Mouse (Mus musculus) intestine, embryonic 14.5 days (tissue): Measurements from ENCODE around the gene Ttc25. TPM values are rescaled to one million over a fixed set of nuclear protein-coding genes. Genes with fewer than 3 reads are reported as not detected.
"Not testable (repeated sequence)": the region's sequence is repeated elsewhere in the genome, so short reads cannot be mapped to it uniquely, and the experiment has no call there.

Experiments
- ATAC-seq: fragments of 200-750 bp; cut with Nextera tagmentation; replicated peaks from 2 replicates; pipeline ENCODE4 v1.8.0; 2017; ENCODE audit warnings: low read depth, moderate number of reproducible peaks, moderate TSS enrichment, moderate library complexity; ENCODE audit not compliant: low FRiP score, low TSS enrichment
- DNase-seq: peaks from one replicate; pipeline ENCODE4 v3.0.0-alpha.2; 2018; ENCODE audit warnings: low spot score
- H3K27ac ChIP-seq: fragments of 300-500 bp; sonication (generic); 2 replicates; pipeline ENCODE4 v1.5.1; 2014; ENCODE audit warnings: low read depth, mild to moderate bottlenecking, control low read depth
- H3K27me3 ChIP-seq: fragments of 300-500 bp; sonication (generic); replicated peaks from 2 replicates; pipeline ENCODE4 v1.6.1; 2014; ENCODE audit warnings: low read length, control low read depth; ENCODE audit not compliant: control insufficient read depth, insufficient read depth
- H3K36me3 ChIP-seq: fragments of 300-500 bp; sonication (generic); 2 replicates; pipeline ENCODE4 v1.6.1; 2014; ENCODE audit warnings: low read length, control low read depth; ENCODE audit not compliant: control insufficient read depth, insufficient read depth
- H3K4me1 ChIP-seq: fragments of 300-500 bp; sonication (generic); replicated peaks from 2 replicates; pipeline ENCODE4 v1.6.1; 2014; ENCODE audit warnings: low read length, control low read depth, mixed read lengths; ENCODE audit not compliant: control insufficient read depth, insufficient read depth
- H3K4me2 ChIP-seq: fragments of 300-500 bp; sonication (generic); 2 replicates; pipeline ENCODE4 v1.6.1; 2014; ENCODE audit warnings: low read length
- H3K4me3 ChIP-seq: fragments of 300-500 bp; sonication (generic); 2 replicates; pipeline ENCODE4 v1.5.1; 2014; ENCODE audit warnings: low read depth, low read length, control low read depth, mixed read lengths
- H3K9ac ChIP-seq: fragments of 300-500 bp; sonication (generic); 2 replicates; pipeline ENCODE4 v1.6.1; 2014; ENCODE audit warnings: mild to moderate bottlenecking, low read length
- H3K9me3 ChIP-seq: fragments of 300-500 bp; sonication (generic); 2 replicates; pipeline ENCODE4 v1.6.1; 2016; ENCODE audit warnings: low read length, control low read depth; ENCODE audit not compliant: control insufficient read depth
- WGBS: fragments of 180-500 bp; shearing (Covaris S2); extraction: QIAGEN DNeasy Blood & Tissue Kit; methylation state at CpG from one replicate; pipeline ENCODE4 v1.1.7; 2014; 5-methylcytosine and 5-hydroxymethylcytosine counted together
- polyA plus RNA-seq: library from polyadenylated mRNA; unstranded; fragments of >200 nt; fragmentation: Nextera tagmentation; extraction: Ambion mirVana; gene quantifications from 2 replicates; pipeline ENCODE4 v1.2.1, GENCODE M21; 2014

The Ttc25 gene
- polyA plus RNA-seq, 1 experiment from 2014 or later, result 0.46 TPM

GRCm38 (mm10) chr11:100579116-100579799 lies 33.9 kb downstream of the Ttc25 start:
- H3K36me3 ChIP-seq, result peaks cover 59% of the 10 kb centered on the region
- no peak for ATAC-seq

GRCm38 (mm10) chr11:100580275-100580674 lies 34.9 kb downstream of the Ttc25 start:
- ATAC-seq (no peak), DNase-seq (no peak)
- H3K27me3 ChIP-seq, result no peaks in the 10 kb centered on the region
- H3K4me3 ChIP-seq, result no peak overlapping the region
- H3K9ac ChIP-seq, result no peak overlapping the region
- H3K4me2 ChIP-seq, result no peak overlapping the region
- no peak overlapping the region for H3K27ac ChIP-seq
- H3K9me3 ChIP-seq, result no peaks in the 10 kb centered on the region
- 0 out of 2 replicates have a peak, but pooled peaks cover 4% of the 10 kb centered on the region for H3K4me1 ChIP-seq
- WGBS, result 83% methylated on average over 13 of the region's 13 CpGs
- peaks cover 69% of the 10 kb centered on the region for H3K36me3 ChIP-seq

More at GRCm38 (mm10) chr11:100579116-100579799, 33.9 kb downstream of the Ttc25 start:
- Histone ChIP-seq H3K27ac (no peak overlapping the region), H3K4me1 (0 out of 2 replicates have a peak, but pooled peaks cover 4% of the 10 kb centered on the region), H3K9ac (no peak overlapping the region), H3K4me3 (no peak overlapping the region), H3K27me3 (no peaks in the 10 kb centered on the region), H3K4me2 (no peak overlapping the region), H3K9me3 (no peaks in the 10 kb centered on the region)
- WGBS, result 89% methylated on average over 9 of the region's 9 CpGs
- no peak for DNase-seq

- 84% methylated on average over 4 of the region's 4 CpGs for WGBS
- Histone ChIP-seq H3K27ac (no peak overlapping the region), H3K4me1 (no peaks in the 10 kb centered on the region), H3K27me3 (no peaks in the 10 kb centered on the region), H3K4me2 (no peak overlapping the region), H3K36me3 (peaks cover 84% of the 10 kb centered on the region), H3K4me3 (no peak overlapping the region), H3K9me3 (no peaks in the 10 kb centered on the region), H3K9ac (no peak overlapping the region)
- ATAC-seq (no peak), DNase-seq (no peak)
Measured at GRCm38 (mm10) chr11:100581756-100582155, 36.3 kb downstream of the Ttc25 start.

- not testable (repeated sequence) for H3K27me3 ChIP-seq, ATAC-seq, H3K27ac ChIP-seq, H3K9me3 ChIP-seq, H3K4me2 ChIP-seq, H3K4me1 ChIP-seq, DNase-seq, H3K4me3 ChIP-seq, H3K9ac ChIP-seq
- peaks cover 90% of the 10 kb centered on the region for H3K36me3 ChIP-seq
- WGBS, result 100% methylated on average over 1 of the region's 1 CpGs
Measured at GRCm38 (mm10) chr11:100582413-100582812, 37.0 kb downstream of the Ttc25 start.

- Histone ChIP-seq H3K9ac (no peak overlapping the region), H3K27me3 (no peaks in the 10 kb centered on the region), H3K4me3 (no peak overlapping the region), H3K4me2 (no peak overlapping the region), H3K4me1 (no peaks in the 10 kb centered on the region), H3K9me3 (no peaks in the 10 kb centered on the region), H3K27ac (no peak overlapping the region), H3K36me3 (peaks cover 95% of the 10 kb centered on the region)
- no peak for ATAC-seq
- 89% methylated on average over 2 of the region's 2 CpGs for WGBS
- no peak for DNase-seq
Measured at GRCm38 (mm10) chr11:100582836-100583235, 37.4 kb downstream of the Ttc25 start.

GRCm38 (mm10) chr11:100584561-100584961 lies 39.2 kb downstream of the Ttc25 start:
- Histone ChIP-seq H3K4me1 (no peaks in the 10 kb centered on the region), H3K27ac (no peak overlapping the region), H3K9ac (no peak overlapping the region), H3K4me3 (no peak overlapping the region), H3K27me3 (no peaks in the 10 kb centered on the region), H3K4me2 (no peak overlapping the region), H3K36me3 (peaks cover 100% of the 10 kb centered on the region), H3K9me3 (no peaks in the 10 kb centered on the region)
- 87% methylated on average over 7 of the region's 7 CpGs for WGBS
- no peak for ATAC-seq
- DNase-seq, result no peak

GRCm38 (mm10) chr11:100585148-100585547 lies 39.7 kb downstream of the Ttc25 start:
- DNase-seq (no peak), ATAC-seq (no peak)
- peaks cover 100% of the 10 kb centered on the region for H3K36me3 ChIP-seq
- H3K4me2 ChIP-seq, result no peak overlapping the region
- H3K9ac ChIP-seq, result no peak overlapping the region
- WGBS, result 96% methylated on average over 3 of the region's 3 CpGs
- no peak overlapping the region for H3K27ac ChIP-seq
- H3K4me1 ChIP-seq, result no peaks in the 10 kb centered on the region
- no peaks in the 10 kb centered on the region for H3K9me3 ChIP-seq
- H3K27me3 ChIP-seq, result no peaks in the 10 kb centered on the region
- H3K4me3 ChIP-seq, result no peak overlapping the region

GRCm38 (mm10) chr11:100588462-100588861 lies 43.1 kb downstream of the Ttc25 start:
- no peaks in the 10 kb centered on the region for H3K4me1 ChIP-seq
- H3K9ac ChIP-seq, result no peak overlapping the region
- peaks cover 100% of the 10 kb centered on the region for H3K36me3 ChIP-seq
- H3K27me3 ChIP-seq, result no peaks in the 10 kb centered on the region
- H3K4me2 ChIP-seq, result no peak overlapping the region
- DNase-seq (no peak), ATAC-seq (no peak)
- H3K4me3 ChIP-seq, result no peak overlapping the region
- no peaks in the 10 kb centered on the region for H3K9me3 ChIP-seq
- H3K27ac ChIP-seq, result no peak overlapping the region
- 94% methylated on average over 2 of the region's 2 CpGs for WGBS
